Mouse (Mus musculus): ENCODE results near the gene Mex3d.

DNA sequence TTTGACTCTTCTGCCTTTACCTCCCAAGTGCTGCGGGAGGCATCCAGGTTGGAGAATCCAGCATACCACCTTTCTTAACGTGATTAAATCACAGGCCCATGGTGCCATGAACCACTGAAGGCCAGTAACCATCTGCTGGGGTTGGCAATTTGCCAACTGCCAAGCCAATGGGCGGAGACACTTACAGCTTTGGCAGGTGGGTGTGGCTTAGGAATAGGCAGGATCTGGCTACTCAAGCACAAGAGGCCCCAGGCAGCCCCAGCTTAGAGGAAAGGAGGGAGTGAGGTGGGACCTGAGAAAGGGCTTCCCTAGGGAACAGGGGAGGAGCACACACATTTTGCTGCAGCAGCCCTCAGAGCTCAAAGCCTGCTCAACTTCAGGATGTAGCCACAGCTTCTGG is 30.9 kb upstream of the Mex3d start:
- TF ChIP-seq CTCF (IDR thresholded peaks at IDR 0.05; ENCODE audit: control insufficient read depth, insufficient read depth, insufficient replicate concordance, low read depth, low read length), result no peak
- TF ChIP-seq POLR2A (IDR thresholded peaks at IDR 0.05; ENCODE audit: control insufficient read depth, low read depth, low read length), result no peak

Data from testis, adult 2 months (tissue).